Mouse (Mus musculus): ENCODE results near the gene Ppil6. TPM values are rescaled to one million over a fixed set of nuclear protein-coding genes. Genes with fewer than 3 reads are reported as not detected.
A peak's percentile ranks its signal among the peaks of the same experiment; 100 is the strongest.
"Not testable (repeated sequence)": the region's sequence is repeated elsewhere in the genome, so short reads cannot be mapped to it uniquely, and the experiment has no call there.

The Ppil6 gene
- polyA plus RNA-seq, 1 experiment from 2014 or later, result 0.80 TPM

- 95% methylated on average over 16 of the region's 16 CpGs for WGBS
- Histone ChIP-seq H3K27me3 (replicated peaks; ENCODE audit: low read depth, poor library complexity, severe bottlenecking) (no peaks in the 10 kb centered on the region), H3K36me3 (replicated peaks) (peaks cover 80% of the 10 kb centered on the region), H3K4me3 (no peak overlapping the region), H3K4me1 (peaks cover 38% of the 10 kb centered on the region), H3K9me3 (no peaks in the 10 kb centered on the region), H3K27ac (replicated peaks) (no peak overlapping the region)
- no peak for DNase-seq (ENCODE audit: low spot score)
These were observed 4.5 kb upstream of the Ppil6 start for GRCm38 (mm10) chr10:41485778-41486177.

GRCm38 (mm10) chr10:41486506-41487170 is 3.6 kb upstream of the Ppil6 start:
- WGBS, result 89% methylated on average over 14 of the region's 14 CpGs
- no peak overlapping the region for H3K4me3 ChIP-seq
- H3K4me1 ChIP-seq, result peaks cover 31% of the 10 kb centered on the region
- peaks cover 71% of the 10 kb centered on the region for H3K36me3 ChIP-seq (replicated peaks)
- H3K9me3 ChIP-seq, result no peaks in the 10 kb centered on the region
- no peak for DNase-seq (ENCODE audit: low spot score)
- no peak overlapping the region for H3K27ac ChIP-seq (replicated peaks)
- H3K27me3 ChIP-seq (replicated peaks; ENCODE audit: low read depth, poor library complexity, severe bottlenecking), result no peaks in the 10 kb centered on the region

- peaks cover 31% of the 10 kb centered on the region for H3K4me1 ChIP-seq
- DNase-seq (ENCODE audit: low spot score), result no peak
- peak overlapping the region; percentile 87 for H3K27ac ChIP-seq (replicated peaks)
- no peaks in the 10 kb centered on the region for H3K27me3 ChIP-seq (replicated peaks; ENCODE audit: low read depth, poor library complexity, severe bottlenecking)
- H3K36me3 ChIP-seq (replicated peaks), result peaks cover 49% of the 10 kb centered on the region
- 56% methylated on average over 7 of the region's 7 CpGs for WGBS
- peak overlapping the region; percentile 69 for H3K4me3 ChIP-seq
- H3K9me3 ChIP-seq, result no peaks in the 10 kb centered on the region
These were observed 1.4 kb upstream of the Ppil6 start for GRCm38 (mm10) chr10:41488877-41489276.

GRCm38 (mm10) chr10:41489294-41489693 is 945 bp upstream of the Ppil6 start:
- Histone ChIP-seq H3K9me3 (no peaks in the 10 kb centered on the region), H3K27me3 (replicated peaks; ENCODE audit: low read depth, poor library complexity, severe bottlenecking) (no peaks in the 10 kb centered on the region), H3K4me3 (peak overlapping the region; percentile 69), H3K4me1 (peaks cover 31% of the 10 kb centered on the region), H3K36me3 (replicated peaks) (peaks cover 45% of the 10 kb centered on the region), H3K27ac (replicated peaks) (peak overlapping the region; percentile 87)
- no peak for DNase-seq (ENCODE audit: low spot score)
- WGBS, result 36% methylated on average over 8 of the region's 8 CpGs

DNA sequence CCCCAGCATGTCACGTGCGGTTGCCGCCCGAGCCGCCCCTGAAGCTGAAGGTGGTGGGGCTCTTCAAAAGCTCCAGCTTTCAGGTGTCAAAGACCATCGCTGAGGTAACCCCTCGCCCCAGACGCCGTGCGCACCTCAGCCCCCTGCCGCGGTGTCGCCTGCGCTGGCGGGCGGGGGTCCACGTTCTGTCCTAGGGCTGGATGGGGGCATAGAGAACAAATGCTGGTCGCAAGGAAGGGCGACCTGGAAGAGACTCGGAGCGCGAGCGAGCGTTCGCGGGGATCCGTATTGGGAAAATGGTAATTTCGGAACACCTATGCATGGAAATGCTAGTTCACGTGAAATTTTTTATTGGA is 257 bp downstream of the Ppil6 start:
- H3K4me1 ChIP-seq, result peaks cover 31% of the 10 kb centered on the region
- peak overlapping the region; percentile 87 for H3K27ac ChIP-seq (replicated peaks)
- WGBS, result 1% methylated on average over 29 of the region's 29 CpGs
- H3K4me3 ChIP-seq, result peak overlapping the region; percentile 69
- H3K36me3 ChIP-seq (replicated peaks), result peaks cover 33% of the 10 kb centered on the region
- no peaks in the 10 kb centered on the region for H3K9me3 ChIP-seq
- no peak for DNase-seq (ENCODE audit: low spot score)
- H3K27me3 ChIP-seq (replicated peaks; ENCODE audit: low read depth, poor library complexity, severe bottlenecking), result no peaks in the 10 kb centered on the region

GRCm38 (mm10) chr10:41491111-41491510 is 872 bp downstream of the Ppil6 start:
- no peak for DNase-seq (ENCODE audit: low spot score)
- H3K9me3 ChIP-seq, result no peaks in the 10 kb centered on the region
- H3K36me3 ChIP-seq (replicated peaks), result peaks cover 26% of the 10 kb centered on the region
- peak overlapping the region; percentile 69; the same call in 1 of the 2 replicates for H3K4me3 ChIP-seq
- WGBS, result 57% methylated on average over 4 of the region's 4 CpGs
- H3K27ac ChIP-seq (replicated peaks), result no peak overlapping the region
- no peaks in the 10 kb centered on the region for H3K27me3 ChIP-seq (replicated peaks; ENCODE audit: low read depth, poor library complexity, severe bottlenecking)
- peaks cover 31% of the 10 kb centered on the region for H3K4me1 ChIP-seq

DNA sequence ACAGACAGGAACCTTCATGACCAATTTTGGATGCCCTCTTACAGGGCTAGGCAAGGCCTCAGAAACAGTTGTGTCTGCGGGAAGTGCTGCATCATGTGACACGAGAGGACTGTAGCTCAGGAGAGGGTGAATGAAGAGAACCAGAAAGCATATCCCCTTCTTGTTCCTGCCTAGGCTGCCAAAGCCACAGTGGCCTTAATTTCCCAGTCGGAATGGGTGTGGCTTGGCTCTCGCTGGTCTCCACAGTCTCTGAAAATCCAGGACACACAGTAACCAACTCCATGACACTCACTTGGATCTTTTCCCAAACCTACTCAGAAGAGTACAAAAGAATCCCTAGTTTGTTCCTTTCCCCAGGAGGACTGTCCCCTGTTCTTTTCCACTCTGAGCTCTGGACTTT is 10.7 kb downstream of the Ppil6 start:
- no peaks in the 10 kb centered on the region for H3K36me3 ChIP-seq (replicated peaks)
- H3K4me3 ChIP-seq, result no peak overlapping the region
- H3K9me3 ChIP-seq, result no peaks in the 10 kb centered on the region
- no peak for DNase-seq (ENCODE audit: low spot score)
- H3K4me1 ChIP-seq, result no peaks in the 10 kb centered on the region
- no peak overlapping the region for H3K27ac ChIP-seq (replicated peaks)
- 72% methylated on average over 4 of the region's 4 CpGs for WGBS
- no peaks in the 10 kb centered on the region for H3K27me3 ChIP-seq (replicated peaks; ENCODE audit: low read depth, poor library complexity, severe bottlenecking)

DNA sequence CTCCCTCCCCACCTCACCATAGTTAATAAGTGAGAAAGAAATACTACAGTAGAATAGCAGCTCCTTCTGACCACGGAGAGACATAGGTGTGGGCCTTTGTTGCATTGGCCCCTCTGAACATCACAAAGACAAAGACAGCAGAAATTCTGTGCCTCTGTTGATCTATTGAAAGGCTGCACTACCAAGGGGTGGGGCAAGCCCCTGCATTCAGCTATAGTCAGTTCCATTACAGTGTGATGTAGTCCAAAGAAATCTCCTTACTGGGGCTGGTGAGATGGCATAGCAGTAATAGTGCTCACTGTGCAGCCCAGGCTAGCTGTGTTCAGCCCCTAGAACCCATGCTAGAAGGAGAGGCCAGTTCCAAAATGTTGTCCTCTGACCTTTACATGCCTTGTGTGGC is 14.8 kb downstream of the Ppil6 start:
- H3K27me3 ChIP-seq (replicated peaks; ENCODE audit: low read depth, poor library complexity, severe bottlenecking), result no peaks in the 10 kb centered on the region
- no peaks in the 10 kb centered on the region for H3K36me3 ChIP-seq (replicated peaks)
- WGBS, result 89% methylated on average over 1 of the region's 1 CpGs
- no peak overlapping the region for H3K27ac ChIP-seq (replicated peaks)
- H3K4me1 ChIP-seq, result no peaks in the 10 kb centered on the region
- no peak for DNase-seq (ENCODE audit: low spot score)
- no peaks in the 10 kb centered on the region for H3K9me3 ChIP-seq
- no peak overlapping the region for H3K4me3 ChIP-seq

GRCm38 (mm10) chr10:41505446-41505845 is 15.2 kb downstream of the Ppil6 start:
- 7% methylated on average over 3 of the region's 3 CpGs for WGBS
- not testable (repeated sequence) for H3K27me3 ChIP-seq (replicated peaks; ENCODE audit: low read depth, poor library complexity, severe bottlenecking); H3K27ac ChIP-seq (replicated peaks); H3K4me3 ChIP-seq; H3K36me3 ChIP-seq (replicated peaks); H3K4me1 ChIP-seq; H3K9me3 ChIP-seq
- peak; percentile 60 for DNase-seq (ENCODE audit: low spot score)

GRCm38 (mm10) chr10:41509160-41509559 is 18.9 kb downstream of the Ppil6 start:
- H3K4me1 ChIP-seq, result no peaks in the 10 kb centered on the region
- H3K27me3 ChIP-seq (replicated peaks; ENCODE audit: low read depth, poor library complexity, severe bottlenecking), result no peaks in the 10 kb centered on the region
- H3K4me3 ChIP-seq, result no peak overlapping the region
- no peaks in the 10 kb centered on the region for H3K9me3 ChIP-seq
- 36% methylated on average over 2 of the region's 2 CpGs for WGBS
- no peak overlapping the region for H3K27ac ChIP-seq (replicated peaks)
- no peaks in the 10 kb centered on the region for H3K36me3 ChIP-seq (replicated peaks)
- DNase-seq (ENCODE audit: low spot score), result no peak

GRCm38 (mm10) chr10:41514301-41514700 is 24.1 kb downstream of the Ppil6 start:
- H3K27ac ChIP-seq (replicated peaks), result no peak overlapping the region
- H3K27me3 ChIP-seq (replicated peaks; ENCODE audit: low read depth, poor library complexity, severe bottlenecking), result no peaks in the 10 kb centered on the region
- WGBS, result 74% methylated on average over 4 of the region's 4 CpGs
- H3K9me3 ChIP-seq, result no peaks in the 10 kb centered on the region
- H3K36me3 ChIP-seq (replicated peaks), result no peaks in the 10 kb centered on the region
- 0 out of 2 replicates have a peak, but pooled peaks cover 4% of the 10 kb centered on the region for H3K4me1 ChIP-seq
- no peak for DNase-seq (ENCODE audit: low spot score)
- no peak overlapping the region for H3K4me3 ChIP-seq

DNA sequence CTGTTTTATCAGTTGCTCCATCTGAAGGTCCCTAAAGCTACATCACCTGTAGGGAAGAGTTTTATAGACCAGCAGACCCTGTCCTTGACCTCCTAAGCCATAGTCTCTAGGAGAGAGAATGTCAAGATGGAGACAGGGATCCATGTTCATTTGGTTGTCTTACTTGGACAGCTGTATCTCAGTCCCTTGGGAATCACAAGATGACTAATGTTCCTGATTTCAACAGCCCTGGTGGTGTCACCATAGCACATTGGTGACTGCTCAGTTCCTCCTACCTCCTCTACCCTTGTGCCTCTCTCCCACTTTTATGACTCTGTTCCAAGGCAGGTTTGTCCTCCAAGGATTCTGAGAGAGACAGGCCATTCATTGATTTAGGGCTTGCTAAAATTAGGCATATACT is 24.7 kb downstream of the Ppil6 start:
- Histone ChIP-seq H3K36me3 (replicated peaks) (no peaks in the 10 kb centered on the region), H3K4me1 (0 out of 2 replicates have a peak, but pooled peaks cover 4% of the 10 kb centered on the region), H3K4me3 (no peak overlapping the region), H3K27ac (replicated peaks) (no peak overlapping the region), H3K27me3 (replicated peaks; ENCODE audit: low read depth, poor library complexity, severe bottlenecking) (no peaks in the 10 kb centered on the region), H3K9me3 (no peaks in the 10 kb centered on the region)
- DNase-seq (ENCODE audit: low spot score), result no peak

GRCm38 (mm10) chr10:41518508-41518980 is 28.3 kb downstream of the Ppil6 start:
- no peaks in the 10 kb centered on the region for H3K27me3 ChIP-seq (replicated peaks; ENCODE audit: low read depth, poor library complexity, severe bottlenecking)
- H3K4me1 ChIP-seq, result peaks cover 31% of the 10 kb centered on the region
- H3K4me3 ChIP-seq, result peak overlapping the region; percentile 89
- peak; percentile 74 for DNase-seq (ENCODE audit: low spot score)
- WGBS, result under 1% methylated on average over 23 of the region's 23 CpGs
- H3K36me3 ChIP-seq (replicated peaks), result peaks cover 14% of the 10 kb centered on the region
- H3K9me3 ChIP-seq, result no peaks in the 10 kb centered on the region
- H3K27ac ChIP-seq (replicated peaks), result peak overlapping the region; percentile 100
